Mouse (Mus musculus) liver, embryonic 16.5 days (tissue): Measurements from ENCODE around the gene Ino80. TPM values are rescaled to one million over a fixed set of nuclear protein-coding genes. Genes with fewer than 3 reads are reported as not detected.

Experiments
- ATAC-seq: fragments of 200-750 bp; cut with Nextera tagmentation; 2 replicates; pipeline ENCODE4 v1.8.0; 2017; ENCODE audit warnings: low read depth, mild to moderate bottlenecking, moderate number of reproducible peaks, moderate library complexity
- H3K27ac ChIP-seq: fragments of 300-500 bp; sonication (generic); 2 replicates; pipeline ENCODE4 v1.5.1; 2014; ENCODE audit warnings: mild to moderate bottlenecking, low read length
- H3K27me3 ChIP-seq: fragments of 300-500 bp; sonication (generic); 2 replicates; pipeline ENCODE4 v1.6.1; 2014; ENCODE audit warnings: low read depth, low read length, mixed read lengths; ENCODE audit not compliant: control insufficient read depth, insufficient read depth
- H3K36me3 ChIP-seq: fragments of 300-500 bp; sonication (generic); 2 replicates; pipeline ENCODE4 v1.6.1; 2014; ENCODE audit warnings: mild to moderate bottlenecking; ENCODE audit not compliant: control insufficient read depth, insufficient read depth
- H3K4me1 ChIP-seq: fragments of 300-500 bp; sonication (generic); 2 replicates; pipeline ENCODE4 v1.6.1; 2014; ENCODE audit warnings: low read depth, low read length, mixed read lengths; ENCODE audit not compliant: control insufficient read depth
- H3K4me2 ChIP-seq: fragments of 300-500 bp; sonication (generic); 2 replicates; pipeline ENCODE4 v1.6.1; 2014; ENCODE audit warnings: low read depth, low read length, mixed read lengths
- H3K4me3 ChIP-seq: fragments of 300-500 bp; sonication (generic); 2 replicates; pipeline ENCODE4 v1.5.1; 2014; ENCODE audit warnings: low read depth, mild to moderate bottlenecking, low read length
- H3K9ac ChIP-seq: fragments of 300-500 bp; sonication (generic); 2 replicates; pipeline ENCODE4 v1.6.1; 2014; ENCODE audit warnings: low read depth, low read length
- H3K9me3 ChIP-seq: fragments of 300-500 bp; sonication (generic); replicated peaks from 2 replicates; pipeline ENCODE4 v1.6.1; 2016; ENCODE audit warnings: low read length; ENCODE audit not compliant: control insufficient read depth
- WGBS: fragments of 180-500 bp; shearing (Covaris S2); extraction: QIAGEN DNeasy Blood & Tissue Kit; methylation state at CpG from one replicate; pipeline ENCODE4 v1.1.7; 2014; ENCODE audit not compliant: insufficient replicate concordance; 5-methylcytosine and 5-hydroxymethylcytosine counted together
- polyA plus RNA-seq: library from polyadenylated mRNA; unstranded; fragments of >200 nt; fragmentation: Nextera tagmentation; extraction: Ambion mirVana; gene quantifications from 2 replicates; pipeline ENCODE4 v1.2.1, GENCODE M21; 2015

Ino80 gene
- polyA plus RNA-seq, 1 experiment from 2014 or later = 1.1 TPM

DNA sequence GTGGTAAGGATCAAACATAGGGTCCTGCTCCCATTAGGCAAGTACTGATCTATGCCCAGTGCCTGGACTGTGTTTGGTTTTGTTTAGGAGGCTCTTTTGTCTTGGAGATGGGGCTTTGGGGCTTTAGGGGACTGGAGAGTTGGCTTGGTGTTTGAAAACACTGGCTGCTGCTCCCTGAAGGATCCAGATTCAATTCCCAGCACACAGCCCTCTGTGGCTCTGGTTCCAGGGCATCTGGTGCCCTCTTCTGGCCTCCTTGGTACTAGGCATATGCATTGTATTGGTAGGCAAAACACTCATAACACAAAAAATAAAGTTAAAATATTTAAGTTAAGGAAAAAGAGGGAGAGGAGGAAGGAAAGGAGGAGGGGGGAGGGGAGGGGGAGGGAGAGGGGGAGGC is 29.6 kb upstream of the Ino80 start:
- no peak overlapping the region for H3K9ac ChIP-seq
- no peaks in the 10 kb centered on the region for H3K27me3 ChIP-seq
- no peaks in the 10 kb centered on the region for H3K9me3 ChIP-seq
- H3K4me1 ChIP-seq = no peaks in the 10 kb centered on the region
- H3K27ac ChIP-seq = no peak overlapping the region
- H3K4me2 ChIP-seq = no peak overlapping the region
- H3K4me3 ChIP-seq = no peak overlapping the region
- ATAC-seq = no peak
- H3K36me3 ChIP-seq = no peaks in the 10 kb centered on the region

DNA sequence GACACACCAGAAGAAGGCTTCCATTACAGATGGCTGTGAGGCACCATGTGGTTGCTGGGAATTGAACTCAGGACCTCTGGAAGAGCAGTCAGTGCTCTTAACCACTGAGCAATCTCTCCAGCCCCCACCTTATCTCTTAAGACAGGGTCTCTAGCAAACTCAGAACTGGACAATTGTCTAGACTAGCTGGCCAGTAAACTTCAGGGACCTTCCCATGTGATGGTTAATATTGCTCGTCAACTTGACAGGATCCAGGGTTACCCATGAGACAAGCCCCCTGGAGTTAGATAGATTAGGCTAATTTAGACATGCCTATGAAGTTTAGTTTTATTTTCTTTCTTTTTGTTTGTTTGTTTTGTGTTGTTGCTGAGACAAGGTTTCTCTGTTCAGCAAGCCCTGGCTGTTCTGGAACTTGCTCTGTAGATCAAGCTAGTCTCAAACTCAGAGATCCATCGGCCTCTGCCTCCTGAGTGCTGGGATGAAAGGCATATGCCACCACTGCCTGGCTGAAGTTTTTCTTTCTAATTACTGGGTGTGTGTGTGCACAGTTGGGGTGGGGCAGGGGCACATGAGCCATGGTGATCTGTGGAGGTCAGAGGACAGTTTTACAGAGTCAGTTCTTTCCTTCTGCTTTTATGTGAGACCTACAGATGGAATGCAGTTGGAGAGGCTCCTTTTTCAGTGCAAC is 23.6 kb upstream of the Ino80 start:
- ATAC-seq = no peak

DNA sequence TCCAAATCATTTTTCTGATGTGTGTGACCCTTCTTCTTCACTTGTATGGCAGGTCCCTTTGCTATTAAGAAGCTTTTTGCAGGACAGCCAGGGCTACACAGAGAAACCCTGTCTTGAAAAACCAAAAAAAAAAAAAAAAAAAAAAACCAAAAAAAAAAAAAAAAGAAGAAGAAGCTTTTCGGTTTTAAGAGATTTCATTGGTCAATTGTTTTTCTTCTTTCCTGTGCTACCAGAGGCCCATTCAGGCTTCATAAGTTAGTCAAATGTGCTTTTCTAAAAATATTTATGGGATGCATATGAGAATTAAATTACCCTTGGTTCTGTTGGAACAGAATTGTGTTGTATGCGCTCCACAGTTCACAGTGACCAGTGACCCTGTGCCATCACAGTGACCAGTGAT is 21.4 kb upstream of the Ino80 start:
- H3K4me3 ChIP-seq = no peak overlapping the region
- H3K27ac ChIP-seq = no peak overlapping the region
- H3K9me3 ChIP-seq = no peaks in the 10 kb centered on the region
- no peaks in the 10 kb centered on the region for H3K36me3 ChIP-seq
- ATAC-seq = no peak
- no peak overlapping the region for H3K4me2 ChIP-seq
- H3K4me1 ChIP-seq = no peaks in the 10 kb centered on the region
- no peak overlapping the region for H3K9ac ChIP-seq
- H3K27me3 ChIP-seq = no peaks in the 10 kb centered on the region
- 69% methylated on average over 2 of the region's 2 CpGs for WGBS

More for the DNA sequence above, 23.6 kb upstream of the Ino80 start:
- no peak overlapping the region for H3K9ac ChIP-seq
- 67% methylated on average over 2 of the region's 2 CpGs for WGBS
- no peaks in the 10 kb centered on the region for H3K27me3 ChIP-seq
- no peaks in the 10 kb centered on the region for H3K36me3 ChIP-seq
- no peaks in the 10 kb centered on the region for H3K4me1 ChIP-seq
- H3K27ac ChIP-seq = no peak overlapping the region
- no peak overlapping the region for H3K4me3 ChIP-seq
- H3K9me3 ChIP-seq = no peaks in the 10 kb centered on the region
- H3K4me2 ChIP-seq = no peak overlapping the region

DNA sequence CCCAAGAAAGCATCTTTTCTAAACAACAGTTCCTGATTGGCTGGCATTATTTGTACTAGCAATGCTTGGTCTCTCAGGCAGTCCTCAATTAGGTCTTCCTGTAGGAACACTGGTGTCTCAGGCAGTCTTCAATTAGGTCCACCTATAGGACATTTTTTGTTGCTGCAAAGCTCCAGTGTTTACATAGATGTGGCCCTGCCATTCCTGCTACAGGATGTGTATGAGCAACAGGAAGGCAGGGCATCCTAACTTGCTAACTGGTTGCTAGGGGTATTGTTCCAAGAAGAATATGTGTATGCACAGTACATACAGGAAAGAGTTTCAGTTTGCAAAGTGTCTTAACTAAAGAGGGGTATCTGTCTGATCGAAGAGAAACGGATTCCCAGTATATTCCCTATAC is 18.6 kb upstream of the Ino80 start:
- WGBS = 62% methylated on average over 2 of the region's 2 CpGs
- Histone ChIP-seq H3K27ac (no peak overlapping the region), H3K4me2 (no peak overlapping the region), H3K36me3 (no peaks in the 10 kb centered on the region), H3K4me1 (no peaks in the 10 kb centered on the region), H3K9ac (no peak overlapping the region), H3K27me3 (no peaks in the 10 kb centered on the region), H3K9me3 (no peaks in the 10 kb centered on the region), H3K4me3 (no peak overlapping the region)
- ATAC-seq = no peak

GRCm38 (mm10) chr2:119491953-119492352 is 14.5 kb upstream of the Ino80 start:
- WGBS = 46% methylated on average over 5 of the region's 5 CpGs

GRCm38 (mm10) chr2:119486488-119486887 is 9.0 kb upstream of the Ino80 start:
- H3K36me3 ChIP-seq = no peaks in the 10 kb centered on the region
- H3K4me1 ChIP-seq = no peaks in the 10 kb centered on the region
- no peak overlapping the region for H3K9ac ChIP-seq
- no peak overlapping the region for H3K4me2 ChIP-seq
- ATAC-seq = no peak
- no peaks in the 10 kb centered on the region for H3K27me3 ChIP-seq
- WGBS = 23% methylated on average over 4 of the region's 4 CpGs
- H3K27ac ChIP-seq = no peak overlapping the region
- H3K9me3 ChIP-seq = no peaks in the 10 kb centered on the region
- H3K4me3 ChIP-seq = no peak overlapping the region

More at GRCm38 (mm10) chr2:119491953-119492352, 14.5 kb upstream of the Ino80 start:
- Histone ChIP-seq H3K4me1 (no peaks in the 10 kb centered on the region), H3K9ac (no peak overlapping the region), H3K27me3 (no peaks in the 10 kb centered on the region), H3K9me3 (no peaks in the 10 kb centered on the region), H3K27ac (no peak overlapping the region), H3K36me3 (no peaks in the 10 kb centered on the region), H3K4me2 (no peak overlapping the region), H3K4me3 (no peak overlapping the region)
- ATAC-seq = no peak

DNA sequence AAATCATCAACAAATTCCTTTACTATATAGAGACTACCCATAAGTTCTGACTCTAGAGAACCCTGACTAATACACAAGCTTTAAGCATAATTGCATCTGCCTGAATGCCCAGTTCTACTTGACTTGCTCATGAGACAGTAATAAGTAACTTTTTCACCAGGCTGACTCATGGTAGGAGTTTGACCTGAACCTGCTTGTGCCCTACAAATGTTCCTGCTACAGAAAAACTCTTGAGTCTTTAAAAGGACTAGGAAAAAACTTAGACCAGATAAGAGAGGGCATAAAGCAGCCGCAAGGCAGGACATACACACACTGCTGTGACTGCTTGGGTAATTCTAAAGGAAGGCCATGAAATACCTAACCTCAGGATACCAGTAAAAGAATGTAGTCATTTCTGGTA is 4.8 kb upstream of the Ino80 start:
- ATAC-seq = no peak
- Histone ChIP-seq H3K4me1 (peaks cover 4% of the 10 kb centered on the region), H3K36me3 (no peaks in the 10 kb centered on the region), H3K27ac (no peak overlapping the region), H3K9ac (no peak overlapping the region), H3K4me3 (no peak overlapping the region), H3K27me3 (no peaks in the 10 kb centered on the region), H3K9me3 (no peaks in the 10 kb centered on the region), H3K4me2 (no peak overlapping the region)
- 77% methylated on average over 1 of the region's 1 CpGs for WGBS

DNA sequence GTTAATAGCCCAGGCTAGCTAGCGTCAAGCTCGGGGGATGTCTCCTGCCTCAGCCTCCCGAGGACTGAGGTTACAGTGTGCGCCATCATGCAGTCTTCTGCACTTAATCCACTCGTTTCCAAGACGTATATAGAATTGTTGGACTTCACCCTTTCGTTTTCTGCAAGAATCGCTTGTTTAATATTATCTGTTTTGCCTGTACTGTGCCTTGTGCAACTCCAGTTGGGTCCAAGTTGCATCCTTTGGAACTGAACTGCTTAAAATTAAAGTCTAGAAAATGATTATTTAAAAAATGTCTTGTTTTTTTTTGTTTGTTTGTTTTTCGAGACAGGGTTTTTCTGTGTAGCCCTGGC is 886 bp upstream of the Ino80 start:
- H3K27ac ChIP-seq = peak overlapping the region; percentile 100
- 7% methylated on average over 9 of the region's 9 CpGs for WGBS
- H3K4me1 ChIP-seq = peaks cover 20% of the 10 kb centered on the region
- no peak for ATAC-seq
- H3K4me3 ChIP-seq = peak overlapping the region; percentile 90
- peak overlapping the region; percentile 81 for H3K9ac ChIP-seq
- H3K27me3 ChIP-seq = no peaks in the 10 kb centered on the region
- H3K9me3 ChIP-seq = no peaks in the 10 kb centered on the region
- H3K36me3 ChIP-seq = no peaks in the 10 kb centered on the region
- peak overlapping the region; percentile 72 for H3K4me2 ChIP-seq

DNA sequence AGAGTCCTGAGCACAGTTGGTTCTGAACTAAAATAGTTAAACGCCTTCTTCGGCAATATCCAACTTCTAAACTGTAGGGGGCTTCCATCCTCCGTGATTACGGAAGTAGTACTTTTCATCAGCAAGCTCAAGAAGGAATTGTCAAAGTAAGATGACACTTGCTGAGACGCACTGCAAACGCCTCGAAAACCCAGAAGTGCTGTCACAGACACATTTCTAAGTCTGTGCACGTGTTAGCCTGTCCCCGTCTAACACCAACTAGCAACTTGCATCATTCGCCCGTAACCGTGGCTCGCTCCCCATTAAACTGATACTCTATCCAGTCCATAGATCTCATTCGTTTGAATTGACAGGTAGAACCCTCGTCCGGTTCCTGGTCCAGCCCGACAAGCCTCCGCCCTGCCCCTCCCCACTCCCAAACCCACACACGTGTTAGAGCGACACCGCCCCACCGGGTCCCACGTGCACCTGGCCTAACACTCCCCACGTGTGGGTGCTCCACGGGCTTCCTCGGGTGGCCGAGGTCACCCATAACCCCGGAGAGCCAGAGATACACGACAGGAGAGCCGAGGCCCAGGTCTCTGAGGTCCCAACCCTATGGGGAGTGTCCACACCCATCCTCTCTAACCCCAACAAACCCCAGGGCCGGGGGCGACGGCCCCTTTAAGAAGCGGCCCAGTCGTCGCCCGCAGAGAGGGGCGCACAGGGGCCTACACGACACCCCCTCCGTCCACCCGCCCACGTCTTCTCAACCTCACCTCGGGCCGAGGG is 681 bp downstream of the Ino80 start:
- Histone ChIP-seq H3K27ac (peak overlapping the region; percentile 100), H3K27me3 (no peaks in the 10 kb centered on the region), H3K4me1 (peaks cover 20% of the 10 kb centered on the region), H3K9ac (peak overlapping the region; percentile 81), H3K9me3 (no peaks in the 10 kb centered on the region), H3K36me3 (no peaks in the 10 kb centered on the region), H3K4me2 (peak overlapping the region; percentile 95), H3K4me3 (peak overlapping the region; percentile 90)
- under 1% methylated on average over 42 of the region's 44 CpGs for WGBS
- ATAC-seq = peak; percentile 24
